Mouse (Mus musculus) neural tube, embryonic 14.5 days (tissue): ENCODE data around the gene Znrf2. TPM values are rescaled to one million over a fixed set of nuclear protein-coding genes. Genes with fewer than 3 reads are reported as not detected.

Source experiments
- ATAC-seq: fragments of 200-750 bp; cut with Nextera tagmentation; 2 replicates; pipeline ENCODE4 v1.8.0; 2017; ENCODE audit warnings: low read depth, mild to moderate bottlenecking, moderate TSS enrichment, moderate library complexity
- H3K27ac ChIP-seq: fragments of 300-500 bp; sonication (generic); 2 replicates; pipeline ENCODE4 v1.5.1; 2014; ENCODE audit warnings: low read depth, mild to moderate bottlenecking, control low read depth, low read length, moderate library complexity, mixed read lengths
- H3K27me3 ChIP-seq: fragments of 300-500 bp; sonication (generic); 2 replicates; pipeline ENCODE4 v1.6.1; 2014; ENCODE audit warnings: low read length; ENCODE audit not compliant: control insufficient read depth, insufficient read depth
- H3K36me3 ChIP-seq: fragments of 300-500 bp; sonication (generic); 2 replicates; pipeline ENCODE4 v1.6.1; 2014; ENCODE audit warnings: low read length, mixed read lengths; ENCODE audit not compliant: control insufficient read depth, insufficient read depth
- H3K4me1 ChIP-seq: fragments of 300-500 bp; sonication (generic); 2 replicates; pipeline ENCODE4 v1.6.1; 2014; ENCODE audit warnings: low read length; ENCODE audit not compliant: control insufficient read depth, insufficient read depth
- H3K4me2 ChIP-seq: fragments of 300-500 bp; sonication (generic); 2 replicates; pipeline ENCODE4 v1.6.1; 2014; ENCODE audit warnings: mild to moderate bottlenecking, low read depth, low read length, control low read depth
- H3K4me3 ChIP-seq: fragments of 300-500 bp; sonication (generic); 2 replicates; pipeline ENCODE4 v1.5.1; 2014; ENCODE audit warnings: low read depth, low read length, control low read depth, mixed read lengths
- H3K9ac ChIP-seq: fragments of 300-500 bp; sonication (generic); replicated peaks from 2 replicates; pipeline ENCODE4 v1.6.1; 2014; ENCODE audit warnings: low read depth, mild to moderate bottlenecking, control low read depth, low read length, mixed read lengths
- H3K9me3 ChIP-seq: fragments of 300-500 bp; sonication (generic); 2 replicates; pipeline ENCODE4 v1.6.1; 2016; ENCODE audit warnings: low read length; ENCODE audit not compliant: control insufficient read depth
- WGBS: fragments of 180-500 bp; shearing (Covaris S2); extraction: QIAGEN DNeasy Blood & Tissue Kit; methylation state at CpG from one replicate; pipeline ENCODE4 v1.1.7; 2014; 5-methylcytosine and 5-hydroxymethylcytosine counted together
- polyA plus RNA-seq: library from polyadenylated mRNA; unstranded; fragments of >200 nt; fragmentation: Nextera tagmentation; extraction: Ambion mirVana; gene quantifications from 2 replicates; pipeline ENCODE4 v1.2.1, GENCODE M21; 2014

The Znrf2 gene
- polyA plus RNA-seq, 1 experiment from 2014 or later: 8.0 TPM

DNA sequence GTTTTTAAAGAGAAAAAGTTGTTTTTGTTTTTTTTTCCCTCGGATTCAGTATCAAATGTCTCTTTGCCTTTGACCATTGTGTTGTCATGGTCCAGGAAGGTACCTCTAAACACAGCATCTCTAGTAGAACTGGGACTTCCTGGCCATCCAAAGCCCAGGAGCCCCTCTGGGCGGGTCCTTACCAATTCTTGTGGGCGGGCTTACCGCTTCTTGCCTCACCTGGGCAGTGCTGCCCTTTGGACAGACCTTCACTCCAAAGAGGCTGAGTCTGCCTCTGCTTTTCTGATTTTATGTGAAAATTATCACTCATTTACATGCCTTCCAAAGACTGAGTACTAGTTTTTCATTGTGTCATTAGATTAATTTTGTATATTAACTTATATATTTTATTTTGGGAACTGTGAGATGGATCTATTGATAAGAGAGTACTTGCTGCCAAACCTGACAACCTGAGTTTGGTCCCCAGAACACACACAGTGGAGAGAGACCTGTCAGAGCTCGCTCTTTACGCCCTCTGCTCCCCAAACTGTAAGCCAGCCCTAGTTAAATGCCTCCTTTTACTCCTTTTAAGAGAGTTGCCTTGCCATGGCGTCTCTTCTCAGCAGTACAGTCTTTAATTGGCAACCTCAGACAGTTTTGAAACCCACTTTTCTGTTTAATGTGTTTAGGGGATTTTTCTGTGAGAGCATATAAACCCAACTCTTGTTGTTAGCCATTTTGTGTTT lies 13.5 kb downstream of the Znrf2 start:
- H3K27ac ChIP-seq: no peak overlapping the region
- H3K9ac ChIP-seq: no peak overlapping the region
- no peak for ATAC-seq
- H3K4me1 ChIP-seq: no peaks in the 10 kb centered on the region
- WGBS: 85% methylated on average over 7 of the region's 7 CpGs
- H3K27me3 ChIP-seq: no peaks in the 10 kb centered on the region
- no peak overlapping the region for H3K4me3 ChIP-seq
- no peaks in the 10 kb centered on the region for H3K36me3 ChIP-seq
- H3K4me2 ChIP-seq: no peak overlapping the region
- H3K9me3 ChIP-seq: no peaks in the 10 kb centered on the region

- Histone ChIP-seq H3K9ac (no peak overlapping the region), H3K9me3 (no peaks in the 10 kb centered on the region), H3K36me3 (no peaks in the 10 kb centered on the region), H3K4me3 (no peak overlapping the region), H3K4me1 (no peaks in the 10 kb centered on the region), H3K27me3 (no peaks in the 10 kb centered on the region), H3K27ac (no peak overlapping the region), H3K4me2 (no peak overlapping the region)
- ATAC-seq: no peak
- 62% methylated on average over 8 of the region's 8 CpGs for WGBS
These were observed 14.5 kb downstream of the Znrf2 start for GRCm38 (mm10) chr6:54831069-54831720.

- H3K4me1 ChIP-seq: no peaks in the 10 kb centered on the region
- no peaks in the 10 kb centered on the region for H3K36me3 ChIP-seq
- no peak overlapping the region for H3K4me2 ChIP-seq
- no peaks in the 10 kb centered on the region for H3K9me3 ChIP-seq
- H3K27ac ChIP-seq: no peak overlapping the region
- no peak overlapping the region for H3K4me3 ChIP-seq
- H3K27me3 ChIP-seq: no peaks in the 10 kb centered on the region
- 80% methylated on average over 2 of the region's 2 CpGs for WGBS
- H3K9ac ChIP-seq: no peak overlapping the region
- no peak for ATAC-seq
These were observed 16.7 kb downstream of the Znrf2 start for GRCm38 (mm10) chr6:54833427-54833826.

- no peak overlapping the region for H3K27ac ChIP-seq
- H3K4me2 ChIP-seq: no peak overlapping the region
- no peak for ATAC-seq
- no peaks in the 10 kb centered on the region for H3K9me3 ChIP-seq
- H3K9ac ChIP-seq: no peak overlapping the region
- H3K4me1 ChIP-seq: no peaks in the 10 kb centered on the region
- no peaks in the 10 kb centered on the region for H3K27me3 ChIP-seq
- no peaks in the 10 kb centered on the region for H3K36me3 ChIP-seq
- no peak overlapping the region for H3K4me3 ChIP-seq
These were observed 19.9 kb downstream of the Znrf2 start for GRCm38 (mm10) chr6:54836666-54837065.

DNA sequence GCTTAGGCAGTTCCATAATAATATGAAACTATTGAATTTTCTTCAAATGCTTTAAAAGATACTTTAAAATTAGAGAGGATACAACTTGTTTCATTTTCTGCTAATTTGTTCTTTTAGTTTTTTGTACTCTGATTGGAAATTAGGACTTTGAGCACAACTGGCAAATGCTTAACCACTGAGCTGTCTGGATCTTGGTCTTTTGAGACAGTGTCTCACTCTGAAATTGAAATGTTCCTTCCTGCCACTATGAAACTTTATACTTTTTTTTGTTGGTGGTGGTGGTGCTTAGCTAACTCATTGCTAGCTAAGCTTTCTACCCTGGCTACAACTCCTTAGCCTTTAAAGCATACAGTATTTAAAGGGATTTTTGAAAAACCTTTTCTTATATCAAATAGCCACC lies 24.7 kb downstream of the Znrf2 start:
- Histone ChIP-seq H3K4me1 (no peaks in the 10 kb centered on the region), H3K9me3 (no peaks in the 10 kb centered on the region), H3K27me3 (no peaks in the 10 kb centered on the region), H3K4me3 (no peak overlapping the region), H3K27ac (no peak overlapping the region), H3K4me2 (no peak overlapping the region), H3K9ac (no peak overlapping the region), H3K36me3 (no peaks in the 10 kb centered on the region)
- ATAC-seq: no peak

DNA sequence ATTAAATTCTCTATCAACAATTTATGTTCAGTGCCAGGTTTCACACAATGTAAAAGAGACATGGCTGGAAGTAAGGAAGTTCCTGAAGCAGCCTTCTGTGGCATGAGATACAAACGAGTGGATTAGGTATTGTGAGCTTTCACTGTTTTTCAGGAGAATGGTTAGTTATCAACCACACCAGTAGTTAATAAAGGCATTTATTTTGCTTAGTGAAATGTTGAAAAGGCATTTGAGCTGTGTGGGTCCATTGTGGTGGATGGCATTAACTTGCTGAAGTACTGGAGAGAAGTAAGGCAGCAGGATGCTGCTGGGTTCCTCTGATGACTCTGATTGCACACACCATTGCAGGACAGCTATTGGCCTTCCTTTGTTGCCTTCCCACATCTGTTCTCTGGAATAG lies 25.3 kb downstream of the Znrf2 start:
- no peak overlapping the region for H3K4me3 ChIP-seq
- no peak overlapping the region for H3K9ac ChIP-seq
- no peaks in the 10 kb centered on the region for H3K9me3 ChIP-seq
- no peak overlapping the region for H3K4me2 ChIP-seq
- H3K27ac ChIP-seq: no peak overlapping the region
- WGBS: 32% methylated on average over 1 of the region's 1 CpGs
- no peaks in the 10 kb centered on the region for H3K27me3 ChIP-seq
- H3K4me1 ChIP-seq: no peaks in the 10 kb centered on the region
- no peak for ATAC-seq
- no peaks in the 10 kb centered on the region for H3K36me3 ChIP-seq

DNA sequence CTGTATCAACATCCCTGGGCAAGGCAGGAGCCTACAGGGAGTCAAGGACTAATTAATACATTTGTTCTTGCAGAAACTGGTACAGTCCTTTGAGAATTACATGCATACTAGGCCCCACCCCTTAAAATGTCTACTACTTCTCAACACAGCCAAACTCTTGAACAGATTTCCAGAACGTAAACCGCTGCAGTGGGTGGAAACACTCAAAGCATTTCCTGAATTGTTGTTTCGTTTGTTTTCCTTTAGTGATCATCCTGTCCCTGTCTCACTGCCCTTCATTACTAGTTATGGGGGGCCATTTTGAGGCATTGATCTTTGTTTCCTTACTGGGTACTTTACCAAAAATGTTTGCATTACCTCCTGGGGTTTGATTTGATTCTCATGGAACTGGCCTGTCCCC lies 31.8 kb downstream of the Znrf2 start:
- 80% methylated on average over 3 of the region's 3 CpGs for WGBS
- Histone ChIP-seq H3K9me3 (no peaks in the 10 kb centered on the region), H3K9ac (no peak overlapping the region), H3K4me3 (no peak overlapping the region), H3K36me3 (no peaks in the 10 kb centered on the region), H3K27me3 (no peaks in the 10 kb centered on the region), H3K4me2 (no peak overlapping the region), H3K27ac (no peak overlapping the region), H3K4me1 (0 out of 2 replicates have a peak, but pooled peaks cover 3% of the 10 kb centered on the region)
- no peak for ATAC-seq

DNA sequence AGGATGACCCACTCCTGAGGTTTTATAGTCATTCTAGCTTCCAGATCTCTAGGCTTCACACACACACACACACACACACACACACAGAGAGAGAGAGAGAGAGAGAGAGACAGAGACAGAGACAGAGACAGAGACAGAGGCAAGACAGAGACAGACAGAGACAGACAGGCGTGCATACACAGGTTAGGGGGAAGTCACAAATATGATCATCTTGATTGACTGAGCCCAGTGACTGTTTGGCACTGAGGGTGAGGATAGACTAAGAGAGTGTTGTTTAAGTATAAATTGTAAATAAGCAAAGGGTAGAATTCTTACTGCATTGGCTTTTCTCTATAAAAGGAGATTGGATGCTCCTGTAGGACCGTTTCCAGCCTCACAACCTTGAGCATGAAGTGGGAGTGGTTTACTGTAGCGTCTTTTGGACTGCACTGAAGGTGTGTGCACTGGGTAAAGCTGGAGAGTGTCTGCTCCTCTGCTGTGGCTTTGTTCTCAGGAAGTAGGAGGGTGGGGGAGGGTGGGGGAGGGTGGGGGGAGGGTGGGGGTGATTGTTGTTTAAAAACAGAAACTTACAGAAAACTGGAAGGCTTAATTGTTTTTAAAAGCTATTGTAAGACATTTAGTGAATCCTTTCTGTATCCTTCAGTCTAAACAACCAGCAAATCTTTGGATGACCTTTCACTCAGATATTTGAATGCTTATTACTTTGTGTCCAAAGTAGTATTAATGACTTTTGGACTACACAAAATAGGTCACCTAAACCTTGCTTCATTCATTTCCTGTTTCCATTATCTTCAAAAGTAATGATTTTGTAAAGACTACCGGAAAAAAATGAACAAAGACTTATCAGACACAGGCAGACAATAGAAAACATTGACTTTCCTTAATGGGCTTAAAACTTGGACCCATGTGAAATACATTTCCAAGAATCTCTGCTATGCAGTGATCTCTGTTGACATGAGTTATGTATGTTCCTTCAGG lies 32.8 kb downstream of the Znrf2 start:
- H3K4me3 ChIP-seq: no peak overlapping the region
- H3K4me2 ChIP-seq: no peak overlapping the region
- H3K36me3 ChIP-seq: no peaks in the 10 kb centered on the region
- 51% methylated on average over 4 of the region's 4 CpGs for WGBS
- no peak overlapping the region for H3K9ac ChIP-seq
- 0 out of 2 replicates have a peak, but pooled peaks cover 3% of the 10 kb centered on the region for H3K4me1 ChIP-seq
- no peak overlapping the region for H3K27ac ChIP-seq
- H3K9me3 ChIP-seq: no peaks in the 10 kb centered on the region
- ATAC-seq: no peak
- H3K27me3 ChIP-seq: no peaks in the 10 kb centered on the region

DNA sequence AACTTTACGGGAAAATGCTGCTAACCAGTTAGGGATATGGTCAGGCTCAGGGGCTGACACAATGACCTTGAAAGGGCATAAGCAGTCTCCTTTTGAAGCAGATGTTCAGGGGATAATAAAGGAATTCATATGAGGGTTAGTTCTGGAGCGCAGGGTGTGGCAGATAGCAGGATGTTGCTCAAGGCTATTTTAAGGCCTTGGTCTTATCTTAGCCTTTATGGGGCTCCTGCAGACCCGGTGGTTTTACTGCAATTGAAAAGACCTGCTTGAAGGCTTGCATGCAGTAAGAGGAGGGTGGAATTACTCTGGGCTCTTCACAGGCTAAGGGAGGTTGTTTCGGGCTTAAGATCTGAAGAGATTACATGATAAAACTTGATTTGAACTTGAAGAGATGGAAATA lies 35.1 kb downstream of the Znrf2 start:
- 0 out of 2 replicates have a peak, but pooled peaks cover 3% of the 10 kb centered on the region for H3K4me1 ChIP-seq
- H3K9me3 ChIP-seq: no peaks in the 10 kb centered on the region
- no peak for ATAC-seq
- no peak overlapping the region for H3K4me2 ChIP-seq
- H3K9ac ChIP-seq: no peak overlapping the region
- no peaks in the 10 kb centered on the region for H3K27me3 ChIP-seq
- 38% methylated on average over 4 of the region's 4 CpGs for WGBS
- H3K36me3 ChIP-seq: no peaks in the 10 kb centered on the region
- H3K27ac ChIP-seq: no peak overlapping the region
- no peak overlapping the region for H3K4me3 ChIP-seq
